Mouse (Mus musculus) megakaryocyte, embryonic 14.5 days (primary cell): ENCODE results near the gene Dzank1.

ENCODE experiments used
- FLI1 ChIP-seq: IDR thresholded peaks from 2 replicates; pipeline ENCODE4 v1.6.1; 2012; ENCODE audit warnings: low read length, inconsistent platforms, mixed read lengths
- GATA1 ChIP-seq: IDR thresholded peaks from 3 replicates; pipeline ENCODE4 v1.6.1; 2012; ENCODE audit warnings: mixed read lengths, low read length, inconsistent platforms, borderline replicate concordance

DNA sequence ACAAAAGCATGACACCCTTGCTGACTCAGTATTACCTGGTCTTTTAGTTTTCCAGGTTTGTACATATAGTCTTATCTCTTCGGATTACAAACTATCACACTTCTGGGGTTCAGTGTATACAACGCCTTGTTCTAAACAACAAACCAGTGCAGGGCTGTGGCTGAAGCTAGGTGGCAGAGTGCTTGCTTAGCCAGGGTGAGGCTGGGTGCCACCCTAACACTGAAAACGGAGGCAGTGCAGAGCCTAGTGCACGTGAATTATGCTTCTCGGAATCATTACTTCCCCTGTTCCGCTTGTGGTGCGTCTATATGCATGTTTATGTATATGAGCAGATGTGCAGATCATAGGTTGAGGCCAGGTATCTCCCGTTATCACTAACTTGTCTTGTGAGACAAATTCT is 98.6 kb downstream of the Dzank1 start:
- TF ChIP-seq GATA1 (no peak), FLI1 (no peak)
